Comparison of ENCODE assay signal across 25 mouse cellular contexts in genomic region chr14:7886008-7886407, GRCm38 (mm10).
A peak's percentile ranks its signal among the peaks of the same experiment; 100 is the strongest.
DNase-seq lines count a peak whose midpoint lies in the region; ATAC-seq and TF ChIP-seq lines count a peak whose summit lies in the region.
"Had no signal": no experiment of that assay in that cellular context is flagged by ENCODE, and none has a peak within 500 bp of the region (broad histone marks: within the 10 kb centered on the region; RNA-seq: fewer than 3 reads in every experiment).

No protein-coding gene starts in this region.

- H3K4me2 ChIP-seq in hindbrain, embryonic 14.5 days (replicated peaks): no peak overlapping the region
- no peak overlapping the region for H3K4me2 ChIP-seq in hindbrain, embryonic 11.5 days (replicated peaks; ENCODE audit: low read depth, low read length)
- H3K4me2 ChIP-seq in midbrain, postnatal 0 days (ENCODE audit: low read depth, low read length, poor library complexity, severe bottlenecking): no peak overlapping the region
- no peak overlapping the region for H3K4me2 ChIP-seq in midbrain, embryonic 11.5 days
- H3K4me2 ChIP-seq in kidney, embryonic 15.5 days: no peak overlapping the region
- H3K4me2 ChIP-seq: embryonic facial prominence, embryonic 13.5 days; forebrain, embryonic 12.5 days; heart, embryonic 15.5 days; limb, embryonic 13.5 days; liver, embryonic 11.5 days; midbrain, embryonic 12.5 days had no signal

- no peak overlapping the region for H3K4me3 ChIP-seq in hindbrain, embryonic 14.5 days (replicated peaks; ENCODE audit: low read length)
- H3K4me3 ChIP-seq in hindbrain, embryonic 11.5 days (ENCODE audit: low read depth, low read length): no peak overlapping the region
- no peak overlapping the region for H3K4me3 ChIP-seq in midbrain, postnatal 0 days (ENCODE audit: low read depth, low read length)
- H3K4me3 ChIP-seq in midbrain, embryonic 11.5 days (ENCODE audit: low read depth, low read length): no peak overlapping the region
- no peak overlapping the region for H3K4me3 ChIP-seq in kidney, embryonic 15.5 days (replicated peaks)
- H3K4me3 ChIP-seq: embryonic facial prominence, embryonic 13.5 days; forebrain, embryonic 12.5 days; heart, embryonic 10.5 days; heart, embryonic 15.5 days; limb, embryonic 13.5 days; midbrain, embryonic 12.5 days had no signal

- no peak for ATAC-seq in hindbrain, embryonic 14.5 days (ENCODE audit: low FRiP score)
- ATAC-seq in hindbrain, embryonic 11.5 days (ENCODE audit: low FRiP score): no peak
- ATAC-seq in midbrain, postnatal 0 days (ENCODE audit: low FRiP score): no peak
- ATAC-seq in midbrain, embryonic 11.5 days (ENCODE audit: low FRiP score): no peak
- no peak for ATAC-seq in kidney, embryonic 15.5 days (replicated peaks; ENCODE audit: low FRiP score)
- ATAC-seq: CD4-positive, CD25-positive, alpha-beta regulatory T cell, adult 4 months; inflammation-experienced regulatory T-cells, adult 6 months had no signal

- H3K36me3 ChIP-seq in hindbrain, embryonic 14.5 days (replicated peaks; ENCODE audit: control insufficient read depth, insufficient read depth): peaks cover 62% of the 10 kb centered on the region
- no peaks in the 10 kb centered on the region for H3K36me3 ChIP-seq in hindbrain, embryonic 11.5 days (ENCODE audit: control insufficient read depth, insufficient read depth, low read length)
- H3K36me3 ChIP-seq in midbrain, postnatal 0 days (ENCODE audit: insufficient read depth, low read length): peaks cover 49% of the 10 kb centered on the region
- peaks cover 4% of the 10 kb centered on the region; the same call in 1 of the 2 replicates for H3K36me3 ChIP-seq in midbrain, embryonic 11.5 days (ENCODE audit: control insufficient read depth, insufficient read depth, low read length)
- H3K36me3 ChIP-seq in kidney, embryonic 15.5 days: peaks cover 83% of the 10 kb centered on the region

- no peak for TF ChIP-seq CTCF in midbrain, postnatal 0 days (IDR thresholded peaks at IDR 0.05)

- DNase-seq in hindbrain, embryonic 14.5 days (ENCODE audit: low spot score): no peak
- DNase-seq in hindbrain, embryonic 11.5 days (ENCODE audit: low spot score): no peak
- peak; percentile 10 for DNase-seq in midbrain, postnatal 0 days (ENCODE audit: low spot score)
- no peak for DNase-seq in midbrain, embryonic 11.5 days (ENCODE audit: low spot score, missing footprints)
- peak; percentile 34 for DNase-seq in lung, postnatal 25 days (ENCODE audit: low spot score)
- DNase-seq in thymus, postnatal 25 days: no peak
- DNase-seq: adrenal gland, postnatal 14 days; cerebellum, adult 11 months; cerebellum, adult 9-11 months; gastrocnemius, postnatal 14 days; kidney, adult 11 months; kidney, postnatal 25 days; right cerebral cortex, adult 18-20 months; thymus, adult 2 months; thymus, postnatal 4 days had no signal

- H3K27me3 ChIP-seq in hindbrain, embryonic 14.5 days (ENCODE audit: control insufficient read depth, insufficient read depth, low read length): no peaks in the 10 kb centered on the region
- no peaks in the 10 kb centered on the region for H3K27me3 ChIP-seq in hindbrain, embryonic 11.5 days (ENCODE audit: control insufficient read depth, insufficient read depth, low read length)
- no peaks in the 10 kb centered on the region for H3K27me3 ChIP-seq in midbrain, postnatal 0 days (ENCODE audit: insufficient read depth, low read length)
- no peaks in the 10 kb centered on the region for H3K27me3 ChIP-seq in midbrain, embryonic 11.5 days (ENCODE audit: control insufficient read depth, insufficient read depth, low read length)
- H3K27me3 ChIP-seq in kidney, embryonic 15.5 days: no peaks in the 10 kb centered on the region
- H3K27me3 ChIP-seq: embryonic facial prominence, embryonic 13.5 days; forebrain, embryonic 12.5 days; heart, embryonic 15.5 days; limb, embryonic 13.5 days; midbrain, embryonic 12.5 days had no signal

- H3K4me1 ChIP-seq in hindbrain, embryonic 14.5 days (replicated peaks; ENCODE audit: control insufficient read depth, insufficient read depth, low read length): peaks cover 7% of the 10 kb centered on the region; the same call in 1 of the 2 replicates
- H3K4me1 ChIP-seq in hindbrain, embryonic 11.5 days (replicated peaks; ENCODE audit: control insufficient read depth, insufficient read depth, low read length): no peaks in the 10 kb centered on the region
- no peaks in the 10 kb centered on the region for H3K4me1 ChIP-seq in midbrain, postnatal 0 days (ENCODE audit: insufficient read depth, low read length)
- H3K4me1 ChIP-seq in midbrain, embryonic 11.5 days (ENCODE audit: control insufficient read depth, insufficient read depth, low read length): peaks cover 3% of the 10 kb centered on the region; the same call in 1 of the 2 replicates
- H3K4me1 ChIP-seq in kidney, embryonic 15.5 days: peaks cover 22% of the 10 kb centered on the region
- H3K4me1 ChIP-seq: heart, embryonic 10.5 days had no signal

- H3K27ac ChIP-seq in hindbrain, embryonic 14.5 days: peak overlapping the region; percentile 51
- no peak overlapping the region for H3K27ac ChIP-seq in hindbrain, embryonic 11.5 days (ENCODE audit: low read depth, low read length)
- no peak overlapping the region for H3K27ac ChIP-seq in midbrain, postnatal 0 days (ENCODE audit: low read depth, low read length)
- H3K27ac ChIP-seq in midbrain, embryonic 11.5 days (ENCODE audit: low read depth, low read length): no peak overlapping the region
- no peak overlapping the region for H3K27ac ChIP-seq in kidney, embryonic 15.5 days
- H3K27ac ChIP-seq: embryonic facial prominence, embryonic 13.5 days; forebrain, embryonic 12.5 days; heart, embryonic 10.5 days; heart, embryonic 15.5 days; limb, embryonic 13.5 days; midbrain, embryonic 12.5 days had no signal

- 84% methylated on average over 6 of the region's 6 CpGs for WGBS in hindbrain, embryonic 14.5 days
- 92% methylated on average over 6 of the region's 6 CpGs for WGBS in hindbrain, embryonic 11.5 days
- 77% methylated on average over 6 of the region's 6 CpGs for WGBS in midbrain, postnatal 0 days
- WGBS in midbrain, embryonic 11.5 days: 88% methylated on average over 6 of the region's 6 CpGs
- 89% methylated on average over 6 of the region's 6 CpGs for WGBS in kidney, embryonic 15.5 days

- no peak overlapping the region for H3K9ac ChIP-seq in hindbrain, embryonic 14.5 days
- no peak overlapping the region for H3K9ac ChIP-seq in hindbrain, embryonic 11.5 days (ENCODE audit: low read depth, low read length)
- no peak overlapping the region for H3K9ac ChIP-seq in midbrain, postnatal 0 days (replicated peaks; ENCODE audit: low read length, poor library complexity, severe bottlenecking)
- no peak overlapping the region for H3K9ac ChIP-seq in midbrain, embryonic 11.5 days (ENCODE audit: low read length)
- H3K9ac ChIP-seq in kidney, embryonic 15.5 days: no peak overlapping the region
- H3K9ac ChIP-seq: embryonic facial prominence, embryonic 13.5 days; forebrain, embryonic 12.5 days; heart, embryonic 15.5 days; limb, embryonic 13.5 days; midbrain, embryonic 12.5 days had no signal

- no peaks in the 10 kb centered on the region for H3K9me3 ChIP-seq in hindbrain, embryonic 14.5 days (ENCODE audit: control insufficient read depth, low read length)
- no peaks in the 10 kb centered on the region for H3K9me3 ChIP-seq in hindbrain, embryonic 11.5 days (ENCODE audit: control insufficient read depth, low read length)
- H3K9me3 ChIP-seq in midbrain, postnatal 0 days (ENCODE audit: low read length): no peaks in the 10 kb centered on the region
- H3K9me3 ChIP-seq in midbrain, embryonic 11.5 days (ENCODE audit: control insufficient read depth, low read length): no peaks in the 10 kb centered on the region
- H3K9me3 ChIP-seq in kidney, embryonic 15.5 days (replicated peaks): no peaks in the 10 kb centered on the region
- H3K9me3 ChIP-seq: embryonic facial prominence, embryonic 13.5 days; forebrain, embryonic 12.5 days; heart, embryonic 10.5 days; heart, embryonic 15.5 days; limb, embryonic 13.5 days; midbrain, embryonic 12.5 days had no signal

Comparison
In these comparisons a context has a peak if more than half of its experiments do, and no peak if none do; other contexts are left out.
1. DNase-seq: peak in midbrain, postnatal 0 days (single experiment) and lung, postnatal 25 days (single experiment); none in hindbrain, embryonic 14.5 days (single experiment), hindbrain, embryonic 11.5 days (single experiment), midbrain, embryonic 11.5 days (single experiment) and thymus, postnatal 25 days (single experiment).